ENCODE assay signal across 19 mouse cellular contexts in genomic region chr2:105021256-105021655, GRCm38 (mm10). TPM values are rescaled to one million over a fixed set of nuclear protein-coding genes. Genes with fewer than 3 reads are reported as not detected.
DNase-seq lines count a peak whose midpoint lies in the region; ATAC-seq and TF ChIP-seq lines count a peak whose summit lies in the region.
"Had no signal": no experiment of that assay in that cellular context is flagged by ENCODE, and none has a peak within 500 bp of the region (broad histone marks: within the 10 kb centered on the region; RNA-seq: fewer than 3 reads in every experiment).

No protein-coding gene starts in this region.

- H3K9ac ChIP-seq in liver, postnatal 0 days (replicated peaks), result no peak overlapping the region
- H3K9ac ChIP-seq: heart, embryonic 15.5 days; hindbrain, embryonic 15.5 days; intestine, embryonic 15.5 days; limb, embryonic 12.5 days; lung, embryonic 14.5 days had no signal

- DNase-seq in adrenal gland, adult 2 months, result peak; percentile 71
- DNase-seq in adrenal gland, postnatal 25 days, result no peak
- no peak for DNase-seq in spleen, adult 2 months (ENCODE audit: low read depth in 1 of 2, low spot score in 2 of 2)
- DNase-seq in spleen, postnatal 36 days (ENCODE audit: low spot score in 2 of 2), result no peak
- DNase-seq in adrenal gland, postnatal 36 days, result peak; percentile 33 to 49
- no peak for DNase-seq in liver, postnatal 0 days
- DNase-seq in gastrocnemius, postnatal 25 days, result no peak
- DNase-seq in testis, postnatal 10 days (ENCODE audit: low spot score), result no peak
- DNase-seq: cerebellum, adult 9-10 months; gastrocnemius, postnatal 14 days; heart, postnatal 4 days; lung, embryonic 14.5 days; lung, postnatal 36 days; retina, postnatal 1 day had no signal

- TF ChIP-seq CTCF in spleen, adult 2 months (IDR thresholded peaks at IDR 0.05; ENCODE audit: extremely low read depth, insufficient read depth, insufficient read length, insufficient replicate concordance), result no peak
- TF ChIP-seq CTCF in liver, postnatal 0 days (IDR thresholded peaks at IDR 0.05; ENCODE audit: low read depth), result no peak

- no peaks in the 10 kb centered on the region for H3K36me3 ChIP-seq in spleen, adult 2 months (ENCODE audit: control insufficient read depth, insufficient read depth, low read length)
- no peaks in the 10 kb centered on the region for H3K36me3 ChIP-seq in liver, postnatal 0 days (replicated peaks; ENCODE audit: insufficient read depth, low read length)
- H3K36me3 ChIP-seq: heart, embryonic 15.5 days; hindbrain, embryonic 15.5 days; intestine, embryonic 15.5 days; limb, embryonic 12.5 days had no signal

- no peak for TF ChIP-seq EP300 in liver, postnatal 0 days (IDR thresholded peaks at IDR 0.05; ENCODE audit: low read depth)

- WGBS in spleen, adult 2 months, result 89% methylated on average over 12 of the region's 12 CpGs
- 83% methylated on average over 12 of the region's 12 CpGs for WGBS in liver, postnatal 0 days (ENCODE audit: insufficient replicate concordance)

- ATAC-seq in liver, postnatal 0 days, result no peak
- ATAC-seq: forebrain, embryonic 14.5 days; intestine, embryonic 15.5 days had no signal

- no peak for TF ChIP-seq POLR2A in spleen, adult 2 months (IDR thresholded peaks at IDR 0.05; ENCODE audit: low read depth, low read length)

- no peaks in the 10 kb centered on the region for H3K9me3 ChIP-seq in liver, postnatal 0 days (ENCODE audit: low read length)
- H3K9me3 ChIP-seq: heart, embryonic 15.5 days; hindbrain, embryonic 15.5 days; intestine, embryonic 15.5 days; limb, embryonic 12.5 days had no signal

- H3K4me3 ChIP-seq in spleen, adult 2 months (ENCODE audit: extremely low read depth, insufficient read depth, insufficient read length), result no peak overlapping the region
- no peak overlapping the region for H3K4me3 ChIP-seq in liver, postnatal 0 days (ENCODE audit: low read depth, low read length)
- H3K4me3 ChIP-seq: heart, embryonic 15.5 days; hindbrain, embryonic 15.5 days; intestine, embryonic 15.5 days; limb, embryonic 12.5 days had no signal

- peaks cover 2% of the 10 kb centered on the region; the same call in 1 of the 2 replicates for H3K4me1 ChIP-seq in spleen, adult 2 months (ENCODE audit: control insufficient read depth, insufficient read depth, insufficient read length)
- H3K4me1 ChIP-seq in liver, postnatal 0 days (ENCODE audit: insufficient read depth), result peaks cover 9% of the 10 kb centered on the region; the same call in 1 of the 2 replicates
- H3K4me1 ChIP-seq: intestine, embryonic 15.5 days had no signal

- no peaks in the 10 kb centered on the region for H3K27me3 ChIP-seq in spleen, adult 2 months (ENCODE audit: control insufficient read depth, insufficient read depth, low read length)
- no peaks in the 10 kb centered on the region for H3K27me3 ChIP-seq in liver, postnatal 0 days (ENCODE audit: insufficient read depth, low read length)
- H3K27me3 ChIP-seq: heart, embryonic 15.5 days; hindbrain, embryonic 15.5 days; intestine, embryonic 15.5 days; limb, embryonic 12.5 days had no signal

- H3K4me2 ChIP-seq in liver, postnatal 0 days (ENCODE audit: low read depth, low read length), result peak overlapping the region; percentile 38
- H3K4me2 ChIP-seq: heart, embryonic 15.5 days; hindbrain, embryonic 15.5 days; intestine, embryonic 15.5 days; limb, embryonic 12.5 days; lung, embryonic 14.5 days had no signal

- H3K27ac ChIP-seq in spleen, adult 2 months (ENCODE audit: insufficient read depth, low read length), result peak overlapping the region; percentile 82
- H3K27ac ChIP-seq in liver, postnatal 0 days (ENCODE audit: low read depth), result 0 out of 2 replicates have a peak overlapping the region, but pooled peaks have one; percentile 58
- H3K27ac ChIP-seq: heart, embryonic 15.5 days; hindbrain, embryonic 15.5 days; intestine, embryonic 15.5 days; limb, embryonic 12.5 days had no signal

RNA-seq across cellular contexts. Expression of gene Eif3m, which starts 4.4 kb away (rescaled TPM):
- 100 to 1,000 TPM; 121 to 150 TPM for total RNA-seq in adrenal gland, adult 2 months (2021)
- 5.2 and 6.6 TPM in 2 replicates for polyA plus RNA-seq in adrenal gland, adult 2 months (2012; rRNA removed)
- total RNA-seq in adrenal gland, postnatal 25 days (2021), result 132 and 150 TPM in 2 replicates
- 14.9 and 17.2 TPM in 2 replicates for polyA plus RNA-seq in spleen, adult 2 months (2012; rRNA removed)
- total RNA-seq in adrenal gland, postnatal 36 days (2021), result 100 to 1,000 TPM; 156 to 163 TPM
- 126 and 128 TPM in 2 replicates for polyA plus RNA-seq in liver, postnatal 0 days (2015; fragmentation: Nextera tagmentation; extraction: Ambion mirVana)
- total RNA-seq in gastrocnemius, postnatal 25 days (2021), result 10 to 100 TPM; 91.3 to 98.7 TPM

Comparison
In these comparisons a context has a peak if more than half of its experiments do, and no peak if none do; other contexts are left out.
1. DNase-seq: peak in adrenal gland, adult 2 months (single experiment) and adrenal gland, postnatal 36 days (2 of 2); none in adrenal gland, postnatal 25 days (single experiment), spleen, adult 2 months (0 of 2), spleen, postnatal 36 days (0 of 2), liver, postnatal 0 days (single experiment), gastrocnemius, postnatal 25 days (single experiment) and testis, postnatal 10 days (single experiment).